Comparison of ENCODE assay signal across 8 mouse cellular contexts in genomic region chr19:7482599-7483511, GRCm38 (mm10). TPM values are rescaled to one million over a fixed set of nuclear protein-coding genes. Genes with fewer than 3 reads are reported as not detected.
DNase-seq lines count a peak whose midpoint lies in the region; ATAC-seq lines count a peak whose summit lies in the region.

Gene Rtn3, minus strand, starts transcription at chr19:7483281.

- no peaks in the 10 kb centered on the region for H3K9me3 ChIP-seq in hindbrain, embryonic 15.5 days

- under 1% methylated on average over 80 of the region's 80 CpGs for WGBS in hindbrain, embryonic 15.5 days

- peak within 1 kb of the TSS; percentile 100 for H3K9ac ChIP-seq in hindbrain, embryonic 15.5 days

- DNase-seq in R1 (ENCODE audit: low read depth, low spot score), result peak; percentile 98
- peak; percentile 98 to 99 for DNase-seq in cerebellum, postnatal 25 days
- DNase-seq in frontal cortex, postnatal 36 days (ENCODE audit: low spot score in 2 of 2), result peak; percentile 96 to 97
- DNase-seq in left cerebral cortex, adult 11 months (ENCODE audit: low spot score), result peak; percentile 93
- DNase-seq in lung, postnatal 4 days, result peak; percentile 97 to 99
- peak; percentile 96 for DNase-seq in retina, postnatal 7 days (ENCODE audit: low read depth, low spot score)
- DNase-seq in urinary bladder, adult 2 months (ENCODE audit: low spot score), result peak; percentile 95

- peak within 1 kb of the TSS; percentile 100 for H3K4me3 ChIP-seq in hindbrain, embryonic 15.5 days

- no peaks in the 10 kb centered on the region for H3K36me3 ChIP-seq in hindbrain, embryonic 15.5 days

- H3K27me3 ChIP-seq in hindbrain, embryonic 15.5 days, result no peaks in the 10 kb centered on the region

- H3K4me1 ChIP-seq in hindbrain, embryonic 15.5 days (replicated peaks), result peaks cover 40% of the 10 kb centered on the region

- H3K27ac ChIP-seq in hindbrain, embryonic 15.5 days (replicated peaks), result peak within 1 kb of the TSS; percentile 100

- ATAC-seq in hindbrain, embryonic 15.5 days (ENCODE audit: low FRiP score, low read depth), result peak; percentile 95

- peak within 1 kb of the TSS; percentile 79 for H3K4me2 ChIP-seq in hindbrain, embryonic 15.5 days

RNA-seq across cellular contexts. Expression of gene Rtn3, which starts in this region (rescaled TPM):
- 643 and 672 TPM in 2 replicates for polyA plus RNA-seq in hindbrain, embryonic 15.5 days (2015; fragmentation: Nextera tagmentation; extraction: Ambion mirVana)
- 120 and 126 TPM in 2 replicates for polyA plus RNA-seq in urinary bladder, adult 2 months (2012; rRNA removed)

Comparison
In these comparisons a context has a peak if more than half of its experiments do, and no peak if none do; other contexts are left out.
1. Peak in every context shown above with its lines: DNase-seq, ATAC-seq, H3K4me3 ChIP-seq and H3K27ac ChIP-seq.